Mouse (Mus musculus) olfactory bulb, adult 2 months (tissue): ENCODE results near the gene Syn3.

Source experiments
- CTCF ChIP-seq: fragments of 200-500 bp; IDR thresholded peaks from 2 replicates; pipeline ENCODE4 v1.5.1; 2012; ENCODE audit warnings: low read depth, mild to moderate bottlenecking, low read length, moderate library complexity; ENCODE audit not compliant: insufficient read depth
- POLR2A ChIP-seq: fragments of 200-500 bp; IDR thresholded peaks from 2 replicates; pipeline ENCODE4 v1.6.1; 2012; ENCODE audit warnings: mild to moderate bottlenecking, low read depth, low read length, moderate library complexity; ENCODE audit not compliant: insufficient read depth

DNA sequence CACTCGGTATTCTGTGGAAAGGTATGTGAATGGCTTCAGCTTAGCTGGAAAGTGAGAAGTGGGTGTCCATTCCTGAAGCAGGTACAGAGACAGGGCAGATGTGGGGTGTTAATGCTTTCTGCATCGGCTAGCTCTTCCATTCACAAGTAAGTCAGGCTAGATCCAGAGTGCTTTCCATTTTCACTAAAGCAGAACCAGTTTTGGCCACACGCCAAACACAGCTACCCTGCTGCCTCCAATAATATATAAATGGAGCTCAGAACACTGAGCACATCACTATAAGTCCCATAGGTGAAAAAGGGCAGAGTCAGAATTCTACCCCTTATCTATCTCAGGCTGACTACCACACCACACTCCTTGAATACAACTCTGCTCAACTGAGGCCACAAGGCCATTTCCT, 69.0 kb downstream of the Syn3 start:
- TF ChIP-seq CTCF, result no peak
- no peak for TF ChIP-seq POLR2A
